Mouse (Mus musculus) cerebellum, adult 2 months (tissue): ENCODE measurements around the gene Ccdc28b.

Source experiments
- CTCF ChIP-seq: fragments of 200-500 bp; IDR thresholded peaks from 2 replicates; pipeline ENCODE4 v1.5.1; 2011; ENCODE audit warnings: low read depth, mild to moderate bottlenecking, control low read depth, low read length, moderate library complexity, borderline replicate concordance; ENCODE audit not compliant: insufficient read depth
- POLR2A ChIP-seq: fragments of 200-500 bp; IDR thresholded peaks from 2 replicates; pipeline ENCODE4 v1.6.1; 2011; ENCODE audit warnings: low read length, control low read depth, borderline replicate concordance; ENCODE audit not compliant: insufficient read depth

DNA sequence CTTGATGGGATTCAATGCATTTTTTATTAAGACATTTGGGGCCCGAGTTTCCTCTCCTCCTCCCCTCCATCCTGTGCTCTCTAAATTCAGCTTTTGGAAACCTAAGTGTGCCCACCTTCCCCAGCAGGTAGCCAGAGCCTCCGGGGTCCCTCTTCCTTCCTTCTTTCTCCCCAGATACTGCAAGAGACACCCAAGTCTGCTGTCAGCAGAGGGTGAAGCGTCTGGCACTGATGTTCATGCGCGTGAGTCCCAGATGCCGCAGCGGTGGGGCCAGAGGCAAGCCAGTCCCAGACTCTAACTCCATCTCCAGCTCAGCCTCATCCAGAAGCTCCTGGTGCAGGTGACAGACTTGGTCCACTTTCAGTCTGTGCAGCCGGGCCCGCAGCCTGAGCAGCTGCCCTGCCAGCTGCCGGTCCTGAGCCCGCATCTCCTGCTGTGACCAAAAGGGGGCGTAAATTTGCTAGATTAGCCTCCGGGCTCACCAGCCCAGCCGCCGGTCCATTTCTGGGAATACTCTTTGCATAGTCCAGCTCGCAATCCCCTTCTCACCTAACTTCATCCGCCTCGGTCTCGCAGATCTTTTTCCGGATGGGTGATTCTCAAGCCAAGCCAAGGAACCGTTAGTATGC, 46.8 kb downstream of the Ccdc28b start:
- TF ChIP-seq POLR2A, result no peak
- TF ChIP-seq CTCF, result peak; percentile 14; the same call in 1 of the 2 replicates
